Mouse (Mus musculus) MEL (cell line): Measurements from ENCODE around the gene Klf12. TPM values are rescaled to one million over a fixed set of nuclear protein-coding genes. Genes with fewer than 3 reads are reported as not detected.

ENCODE experiments used
- DNase-seq: peaks from one replicate; pipeline ENCODE4 v3.0.0; 2011; ENCODE audit warnings: low read depth, low spot score
- H3K27ac ChIP-seq: 2 replicates; pipeline ENCODE4 v1.5.1; 2012; ENCODE audit warnings: low read depth, mild to moderate bottlenecking, control low read depth, low read length, moderate library complexity; ENCODE audit not compliant: control insufficient read depth
- H3K27me3 ChIP-seq, 2 experiments: fragments of 150-350 bp in 1 of 2; sonication (generic) in 1 of 2; 2 replicates each; pipeline ENCODE4 v1.6.1; 2012; ENCODE audit warnings: low read length in 2 of 2, mild to moderate bottlenecking in 2 of 2, improper control_type of control experiment in 1 of 2, moderate library complexity in 1 of 2; ENCODE audit not compliant: insufficient read depth in 2 of 2, control insufficient read depth in 1 of 2
- H3K36me3 ChIP-seq, 2 experiments: 2 replicates each; pipeline ENCODE4 v1.6.1; 2012 to 2014; ENCODE audit warnings: low read length in 2 of 2, improper control_type of control experiment in 1 of 2, inconsistent platforms in 1 of 2, mild to moderate bottlenecking in 1 of 2; ENCODE audit not compliant: insufficient read depth in 2 of 2, control insufficient read depth in 1 of 2
- H3K4me1 ChIP-seq, 2 experiments: fragments of 150-350 bp in 1 of 2; sonication (generic) in 1 of 2; 2 replicates each; pipeline ENCODE4 v1.6.1; 2012; ENCODE audit warnings: low read length in 2 of 2, improper control_type of control experiment in 1 of 2, mild to moderate bottlenecking in 1 of 2; ENCODE audit not compliant: insufficient read depth in 2 of 2, control insufficient read depth in 1 of 2
- H3K4me3 ChIP-seq, 2 experiments: fragments of 150-350 bp in 1 of 2; sonication (generic) in 1 of 2; 2 replicates each; pipeline ENCODE4 v1.5.1; 2012; ENCODE audit warnings: low read depth in 2 of 2, low read length in 2 of 2, mild to moderate bottlenecking in 2 of 2, moderate library complexity in 2 of 2, control low read depth in 1 of 2, improper control_type of control experiment in 1 of 2; ENCODE audit not compliant: control insufficient read depth in 1 of 2, insufficient read depth in 1 of 2
- H3K79me2 ChIP-seq: 2 replicates; pipeline ENCODE4 v1.6.1; 2012; ENCODE audit warnings: mild to moderate bottlenecking, low read length, moderate library complexity; ENCODE audit not compliant: control insufficient read depth, poor library complexity, insufficient read depth
- H3K9ac ChIP-seq: 2 replicates; pipeline ENCODE4 v1.6.1; 2012; ENCODE audit warnings: low read depth, mild to moderate bottlenecking, control low read depth, low read length, moderate library complexity; ENCODE audit not compliant: control insufficient read depth, poor library complexity, severe bottlenecking
- H3K9me3 ChIP-seq: fragments of 150-350 bp; sonication (generic); replicated peaks from 2 replicates; pipeline ENCODE4 v1.6.1; 2012; ENCODE audit warnings: mild to moderate bottlenecking, low read length, improper control_type of control experiment, moderate library complexity; ENCODE audit not compliant: insufficient read depth
- BHLHE40 ChIP-seq: IDR thresholded peaks from 2 replicates; pipeline ENCODE4 v1.6.1; 2012; ENCODE audit warnings: low read depth, mild to moderate bottlenecking, inconsistent platforms, low read length, improper control_type of control experiment, borderline replicate concordance
- E2F4 ChIP-seq: IDR thresholded peaks from 2 replicates; pipeline ENCODE4 v1.6.1; 2011; ENCODE audit warnings: low read depth, low read length, improper control_type of control experiment, borderline replicate concordance
- ELF1 ChIP-seq: IDR thresholded peaks from 2 replicates; pipeline ENCODE4 v1.6.1; 2014; ENCODE audit warnings: low read depth, mild to moderate bottlenecking, inconsistent platforms, low read length, improper control_type of control experiment, moderate library complexity
- ETS1 ChIP-seq: IDR thresholded peaks from 2 replicates; pipeline ENCODE4 v1.6.1; 2012; ENCODE audit warnings: low read depth, mild to moderate bottlenecking, inconsistent platforms, low read length, improper control_type of control experiment, moderate library complexity
- GABPA ChIP-seq: IDR thresholded peaks from 2 replicates; pipeline ENCODE4 v1.6.1; 2012; ENCODE audit warnings: low read depth, mild to moderate bottlenecking, inconsistent platforms, low read length, improper control_type of control experiment, moderate library complexity
- GATA1 ChIP-seq: IDR thresholded peaks from 2 replicates; pipeline ENCODE4 v1.6.1; 2011; ENCODE audit warnings: low read depth, low read length, improper control_type of control experiment
- JUND ChIP-seq: IDR thresholded peaks from 2 replicates; pipeline ENCODE4 v1.6.1; 2011; ENCODE audit warnings: low read depth, mild to moderate bottlenecking, improper control_type of control experiment, low read length
- KAT2A ChIP-seq: conservative IDR thresholded peaks from 2 replicates; pipeline ENCODE4 v1.6.1; 2012; ENCODE audit warnings: low read depth, low read length, improper control_type of control experiment, inconsistent platforms
- MAFK ChIP-seq: IDR thresholded peaks from 2 replicates; pipeline ENCODE4 v1.6.1; 2011; ENCODE audit warnings: low read depth, mild to moderate bottlenecking, low read length, improper control_type of control experiment, borderline replicate concordance
- MAX ChIP-seq: IDR thresholded peaks from 2 replicates; pipeline ENCODE4 v1.6.1; 2011; ENCODE audit warnings: low read length, improper control_type of control experiment
- MYB ChIP-seq: IDR thresholded peaks from 2 replicates; pipeline ENCODE4 v1.6.1; 2011; ENCODE audit warnings: mild to moderate bottlenecking, low read depth, low read length, improper control_type of control experiment
- NELFE ChIP-seq: IDR thresholded peaks from 2 replicates; pipeline ENCODE4 v1.6.1; 2011; ENCODE audit warnings: low read depth, low read length, improper control_type of control experiment
- POLR2A ChIP-seq, 2 experiments: IDR thresholded peaks; 2 replicates each; pipeline ENCODE4 v1.6.1; 2011 to 2012; ENCODE audit warnings: low read length in 2 of 2, mild to moderate bottlenecking in 2 of 2, control low read depth in 1 of 2, improper control_type of control experiment in 1 of 2, low read depth in 1 of 2, moderate library complexity in 1 of 2; ENCODE audit not compliant: control insufficient read depth in 1 of 2, insufficient read depth in 1 of 2, poor library complexity in 1 of 2
- POLR2AphosphoS2 ChIP-seq: IDR thresholded peaks from 2 replicates; pipeline ENCODE4 v1.6.1; 2011; ENCODE audit warnings: low read length, improper control_type of control experiment
- SMC3 ChIP-seq: IDR thresholded peaks from 2 replicates; pipeline ENCODE4 v1.6.1; 2011; ENCODE audit warnings: low read depth, low read length, improper control_type of control experiment
- ZC3H11A ChIP-seq: IDR thresholded peaks from 2 replicates; pipeline ENCODE4 v1.6.1; 2012; ENCODE audit warnings: low read depth, mild to moderate bottlenecking, inconsistent platforms, low read length, improper control_type of control experiment
- ZKSCAN1 ChIP-seq: IDR thresholded peaks from 2 replicates; pipeline ENCODE4 v1.6.1; 2012; ENCODE audit warnings: low read depth, mild to moderate bottlenecking, inconsistent platforms, low read length, improper control_type of control experiment, moderate library complexity
- ZMIZ1 ChIP-seq: IDR thresholded peaks from 2 replicates; pipeline ENCODE4 v1.6.1; 2012; ENCODE audit warnings: low read depth, mild to moderate bottlenecking, inconsistent platforms, low read length, improper control_type of control experiment, moderate library complexity
- ZNF384 ChIP-seq: IDR thresholded peaks from 2 replicates; pipeline ENCODE4 v1.6.1; 2012; ENCODE audit warnings: low read depth, mild to moderate bottlenecking, inconsistent platforms, low read length, improper control_type of control experiment
- polyA plus RNA-seq, 2 experiments: library from polyadenylated mRNA; stranded (reverse) in 1 of 2; unstranded in 1 of 2; fragments of >175 nt in 1 of 2; fragments of >200 nt in 1 of 2; gene quantifications; 2 replicates each; pipeline versions ENCODE4 v1.2.1 to v1.2.4; 2012; ENCODE audit warnings: low replicate concordance in 2 of 2, low read depth in 1 of 2; ENCODE audit not compliant: insufficient read length in 2 of 2, insufficient read depth in 1 of 2, missing spikeins in 1 of 2
- total RNA-seq: library from RNA; depleted of rRNA; stranded (reverse); fragments of 300-350 nt; gene quantifications from 2 replicates; pipeline ENCODE4 v1.2.3, GENCODE M21; 2012

The Klf12 gene
- total and polyA plus RNA-seq, 3 experiments = 0.42 to 1.2 TPM; not detected in 1

DNA sequence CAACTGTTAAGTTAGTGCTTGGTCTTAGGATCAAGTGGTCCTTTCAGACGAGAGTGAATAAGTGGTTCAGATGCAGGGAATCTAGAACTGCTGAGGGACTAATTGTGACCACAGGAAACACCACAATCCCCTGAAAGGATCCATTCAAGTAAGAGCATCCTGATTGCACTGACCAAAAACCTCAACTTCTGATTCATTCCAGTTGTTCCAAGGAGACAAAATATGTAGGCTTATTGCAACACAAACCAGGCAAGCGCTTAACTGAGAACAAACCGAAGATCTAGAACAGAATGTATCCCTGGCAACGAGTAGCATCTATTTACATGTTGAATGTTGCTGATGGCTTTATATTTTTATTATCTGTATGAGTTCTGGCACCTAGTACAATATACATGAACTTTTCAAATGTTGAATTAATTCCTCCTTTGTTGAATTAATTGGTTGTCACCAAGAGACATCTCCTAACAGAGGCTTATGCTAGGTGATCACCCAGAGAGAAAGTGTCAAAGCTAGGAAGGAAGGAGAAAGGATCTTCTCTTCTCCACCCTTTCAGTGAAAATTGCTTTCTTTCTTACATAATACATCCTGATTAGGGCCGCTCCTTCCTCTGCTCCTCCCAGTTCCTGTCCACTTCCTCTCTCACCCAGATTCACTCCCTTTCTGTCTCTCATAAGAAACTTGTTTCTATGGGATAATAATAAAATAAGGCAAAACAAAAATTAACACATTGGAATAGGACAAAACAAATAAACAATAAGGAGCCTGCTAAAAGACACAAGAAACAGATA lies 407.5 kb downstream of the Klf12 start:
- Histone ChIP-seq H3K9ac (no peak overlapping the region), H3K27me3 (no peaks in the 10 kb centered on the region), H3K4me3 (no peak overlapping the region), H3K4me1 (no peaks in the 10 kb centered on the region), H3K9me3 (no peaks in the 10 kb centered on the region), H3K79me2 (no peaks in the 10 kb centered on the region), H3K27ac (no peak overlapping the region), H3K36me3 (no peaks in the 10 kb centered on the region)
- DNase-seq = no peak
- TF ChIP-seq JUND (no peak), MAFK (no peak), SMC3 (no peak), ZMIZ1 (no peak), NELFE (no peak), ZC3H11A (no peak), POLR2A (IDR thresholded peaks at IDR 0.05; ENCODE audit: control insufficient read depth in 1 of 2, insufficient read depth in 1 of 2, low read depth in 1 of 2, low read length in 2 of 2, poor library complexity in 1 of 2) (no peak), POLR2AphosphoS2 (no peak), MAX (no peak), E2F4 (no peak), ETS1 (no peak), MYB (no peak), ZNF384 (no peak), ZKSCAN1 (no peak), GATA1 (no peak), KAT2A (no peak)

DNA sequence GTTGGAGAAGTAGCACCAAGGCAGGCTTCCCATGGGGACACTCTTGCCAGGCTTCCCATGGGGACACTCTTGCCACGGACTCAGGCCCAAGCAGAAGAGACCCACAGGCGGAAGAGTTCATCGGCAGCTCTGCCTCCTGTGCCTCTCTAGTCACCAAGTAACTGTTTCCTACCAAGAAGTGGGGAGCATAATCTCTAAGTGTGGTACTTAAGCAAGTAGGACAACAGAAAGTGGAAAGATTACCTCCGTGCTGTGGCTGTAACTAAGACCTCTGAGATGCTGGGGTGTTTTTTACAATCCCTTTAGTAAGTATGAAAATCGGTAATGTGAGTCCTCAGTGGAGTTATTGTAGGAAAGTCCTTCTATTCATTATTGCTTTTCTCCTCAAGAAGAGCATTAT lies 410.8 kb downstream of the Klf12 start:
- H3K9ac ChIP-seq = no peak overlapping the region
- DNase-seq = no peak
- H3K27me3 ChIP-seq = no peaks in the 10 kb centered on the region
- H3K4me3 ChIP-seq = no peak overlapping the region
- TF ChIP-seq ELF1 (no peak), BHLHE40 (no peak), GABPA (no peak), NELFE (no peak)
- no peaks in the 10 kb centered on the region for H3K79me2 ChIP-seq
- H3K27ac ChIP-seq = no peak overlapping the region
- H3K36me3 ChIP-seq = no peaks in the 10 kb centered on the region
- no peaks in the 10 kb centered on the region for H3K9me3 ChIP-seq
- H3K4me1 ChIP-seq = no peaks in the 10 kb centered on the region
